12 mouse cellular contexts compared by ENCODE assay signal in the genomic region with DNA sequence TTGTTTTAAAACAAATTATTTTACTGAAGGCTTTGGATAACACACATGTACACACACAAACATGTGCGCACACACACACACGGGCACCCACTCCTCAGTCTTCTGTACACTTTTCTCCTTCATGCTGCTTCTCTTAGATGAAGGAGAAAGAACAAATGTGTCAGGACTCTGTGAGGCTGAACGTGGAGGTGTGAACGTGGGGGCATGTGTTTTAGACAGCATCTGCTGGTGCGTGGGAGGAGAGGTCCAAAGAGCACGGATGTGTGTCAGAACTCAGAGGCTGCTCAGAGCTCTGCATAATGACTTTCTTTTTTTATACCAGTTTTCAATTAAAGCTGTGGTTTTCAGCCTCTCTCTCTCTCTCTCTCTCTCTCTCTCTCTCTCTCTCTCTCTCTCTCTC.
A peak's percentile ranks its signal among the peaks of the same experiment; 100 is the strongest.
DNase-seq lines count a peak whose midpoint lies in the region; ATAC-seq lines count a peak whose summit lies in the region.
"Had no signal": no experiment of that assay in that cellular context is flagged by ENCODE, and none has a peak within 500 bp of the region (broad histone marks: within the 10 kb centered on the region; RNA-seq: fewer than 3 reads in every experiment).

No protein-coding gene starts in this region.

- peak; percentile 2 for DNase-seq in ovary, adult 18-20 months (ENCODE audit: low spot score)
- no peak for DNase-seq in ovary, postnatal 14 days (ENCODE audit: low spot score)
- peak; percentile 58 to 84 for DNase-seq in left cerebral cortex, postnatal 25 days (ENCODE audit: low spot score in 2 of 2)
- peak; percentile 10 to 31 for DNase-seq in thymus, postnatal 36 days
- no peak for DNase-seq in retina, embryonic 14.5 days (ENCODE audit: low spot score)

- WGBS in forebrain, embryonic 16.5 days: 46% methylated on average over 6 of the region's 6 CpGs
- WGBS in forebrain, embryonic 12.5 days: 68% methylated on average over 6 of the region's 6 CpGs
- WGBS in heart, embryonic 12.5 days: 59% methylated on average over 6 of the region's 6 CpGs

- no peaks in the 10 kb centered on the region for H3K9me3 ChIP-seq in forebrain, embryonic 16.5 days (ENCODE audit: control insufficient read depth, low read length)
- H3K9me3 ChIP-seq in forebrain, embryonic 12.5 days: no peaks in the 10 kb centered on the region
- no peaks in the 10 kb centered on the region for H3K9me3 ChIP-seq in heart, embryonic 12.5 days (replicated peaks)
- H3K9me3 ChIP-seq: embryonic facial prominence, embryonic 12.5 days had no signal

- no peak overlapping the region for H3K27ac ChIP-seq in forebrain, embryonic 16.5 days (ENCODE audit: low read length)
- no peak overlapping the region for H3K27ac ChIP-seq in forebrain, embryonic 12.5 days
- H3K27ac ChIP-seq in heart, embryonic 12.5 days (ENCODE audit: poor library complexity, severe bottlenecking): no peak overlapping the region
- H3K27ac ChIP-seq: embryonic facial prominence, embryonic 12.5 days had no signal

- intact Hi-C loops in left cerebral cortex, postnatal 25 days (cut with DNase I): no loop called here

- ATAC-seq in forebrain, embryonic 16.5 days: peak; percentile 71
- ATAC-seq in forebrain, embryonic 12.5 days (ENCODE audit: low FRiP score): no peak
- ATAC-seq in heart, embryonic 12.5 days (ENCODE audit: insufficient number of reproducible peaks, low FRiP score): no peak
- ATAC-seq: intestine, postnatal 0 days; Patski had no signal

- H3K4me1 ChIP-seq in forebrain, embryonic 16.5 days (replicated peaks; ENCODE audit: control insufficient read depth, insufficient read depth, low read length): peaks cover 3% of the 10 kb centered on the region; the same call in 1 of the 2 replicates
- H3K4me1 ChIP-seq in forebrain, embryonic 12.5 days: no peaks in the 10 kb centered on the region
- no peaks in the 10 kb centered on the region for H3K4me1 ChIP-seq in heart, embryonic 12.5 days (replicated peaks)
- H3K4me1 ChIP-seq: embryonic facial prominence, embryonic 12.5 days had no signal

- H3K36me3 ChIP-seq in forebrain, embryonic 16.5 days (ENCODE audit: control insufficient read depth, insufficient read depth): no peaks in the 10 kb centered on the region
- H3K36me3 ChIP-seq in forebrain, embryonic 12.5 days (replicated peaks): no peaks in the 10 kb centered on the region
- H3K36me3 ChIP-seq in heart, embryonic 12.5 days: no peaks in the 10 kb centered on the region
- H3K36me3 ChIP-seq: embryonic facial prominence, embryonic 12.5 days had no signal

- no peaks in the 10 kb centered on the region for H3K27me3 ChIP-seq in forebrain, embryonic 16.5 days (replicated peaks; ENCODE audit: control insufficient read depth, insufficient read depth, low read length)
- no peaks in the 10 kb centered on the region for H3K27me3 ChIP-seq in forebrain, embryonic 12.5 days
- no peaks in the 10 kb centered on the region for H3K27me3 ChIP-seq in heart, embryonic 12.5 days (replicated peaks)
- H3K27me3 ChIP-seq: embryonic facial prominence, embryonic 12.5 days had no signal

- no peak overlapping the region for H3K4me3 ChIP-seq in forebrain, embryonic 16.5 days (replicated peaks; ENCODE audit: low read length)
- no peak overlapping the region for H3K4me3 ChIP-seq in forebrain, embryonic 12.5 days (replicated peaks)
- no peak overlapping the region for H3K4me3 ChIP-seq in heart, embryonic 12.5 days
- H3K4me3 ChIP-seq: embryonic facial prominence, embryonic 12.5 days had no signal

- no peak overlapping the region for H3K9ac ChIP-seq in forebrain, embryonic 16.5 days (replicated peaks; ENCODE audit: low read depth, low read length)
- no peak overlapping the region for H3K9ac ChIP-seq in forebrain, embryonic 12.5 days
- no peak overlapping the region for H3K9ac ChIP-seq in heart, embryonic 12.5 days
- H3K9ac ChIP-seq: embryonic facial prominence, embryonic 12.5 days had no signal

- H3K4me2 ChIP-seq in forebrain, embryonic 16.5 days (ENCODE audit: low read length): no peak overlapping the region
- H3K4me2 ChIP-seq in forebrain, embryonic 12.5 days: no peak overlapping the region
- no peak overlapping the region for H3K4me2 ChIP-seq in heart, embryonic 12.5 days
- H3K4me2 ChIP-seq: embryonic facial prominence, embryonic 12.5 days; heart, embryonic 11.5 days had no signal

Comparison
In these comparisons a context has a peak if more than half of its experiments do, and no peak if none do; other contexts are left out.
1. DNase-seq: peak in ovary, adult 18-20 months (single experiment), left cerebral cortex, postnatal 25 days (2 of 2) and thymus, postnatal 36 days (2 of 2); none in ovary, postnatal 14 days (single experiment) and retina, embryonic 14.5 days (single experiment).